Mouse (Mus musculus) MEL (cell line): ENCODE results near the gene Peli2.

Experiments
- CHD1 ChIP-seq: IDR thresholded peaks from 2 replicates; pipeline ENCODE4 v1.6.1; 2012; ENCODE audit warnings: low read depth, mild to moderate bottlenecking, inconsistent platforms, low read length, improper control_type of control experiment
- CHD2 ChIP-seq: IDR thresholded peaks from 2 replicates; pipeline ENCODE4 v1.6.1; 2011; ENCODE audit warnings: low read length, improper control_type of control experiment
- CTCF ChIP-seq, 3 experiments: IDR thresholded peaks in 2 of 3; conservative IDR thresholded peaks in 1 of 3; 2 replicates each; pipeline ENCODE4 v1.5.1; 2011 to 2012; ENCODE audit warnings: low read length in 3 of 3, low read depth in 2 of 3, mild to moderate bottlenecking in 2 of 3, improper control_type of control experiment in 1 of 3, inconsistent platforms in 1 of 3, mixed read lengths in 1 of 3, moderate library complexity in 1 of 3; ENCODE audit not compliant: control insufficient read depth in 1 of 3, insufficient read depth in 1 of 3, poor library complexity in 1 of 3, severe bottlenecking in 1 of 3
- E2F4 ChIP-seq: IDR thresholded peaks from 2 replicates; pipeline ENCODE4 v1.6.1; 2011; ENCODE audit warnings: low read depth, low read length, improper control_type of control experiment, borderline replicate concordance
- EP300 ChIP-seq, 2 experiments: IDR thresholded peaks; 2 replicates each; pipeline ENCODE4 v1.6.1; 2011; ENCODE audit warnings: improper control_type of control experiment in 2 of 2, low read length in 2 of 2, low read depth in 1 of 2, mild to moderate bottlenecking in 1 of 2
- ETS1 ChIP-seq: IDR thresholded peaks from 2 replicates; pipeline ENCODE4 v1.6.1; 2012; ENCODE audit warnings: low read depth, mild to moderate bottlenecking, inconsistent platforms, low read length, improper control_type of control experiment, moderate library complexity
- GATA1 ChIP-seq: IDR thresholded peaks from 2 replicates; pipeline ENCODE4 v1.6.1; 2011; ENCODE audit warnings: low read depth, low read length, improper control_type of control experiment
- KAT2A ChIP-seq: conservative IDR thresholded peaks from 2 replicates; pipeline ENCODE4 v1.6.1; 2012; ENCODE audit warnings: low read depth, low read length, improper control_type of control experiment, inconsistent platforms
- MEF2A ChIP-seq: IDR thresholded peaks from 2 replicates; pipeline ENCODE4 v1.6.1; 2014; ENCODE audit warnings: low read depth, mild to moderate bottlenecking, inconsistent platforms, low read length, improper control_type of control experiment; ENCODE audit not compliant: poor library complexity, insufficient replicate concordance, severe bottlenecking; ENCODE audit errors: extremely low read depth
- POLR2A ChIP-seq, 2 experiments: IDR thresholded peaks; 2 replicates each; pipeline ENCODE4 v1.6.1; 2011 to 2012; ENCODE audit warnings: low read length in 2 of 2, mild to moderate bottlenecking in 2 of 2, control low read depth in 1 of 2, improper control_type of control experiment in 1 of 2, low read depth in 1 of 2, moderate library complexity in 1 of 2; ENCODE audit not compliant: control insufficient read depth in 1 of 2, insufficient read depth in 1 of 2, poor library complexity in 1 of 2
- POLR2AphosphoS5 ChIP-seq: IDR thresholded peaks from 2 replicates; pipeline ENCODE4 v1.6.1; 2012; ENCODE audit warnings: low read depth, borderline replicate concordance, mild to moderate bottlenecking, inconsistent platforms, low read length, moderate library complexity, mixed read lengths
- TBP ChIP-seq: IDR thresholded peaks from 2 replicates; pipeline ENCODE4 v1.8.0; 2011; ENCODE audit warnings: low read depth, low read length, improper control_type of control experiment
- TCF12 ChIP-seq: IDR thresholded peaks from 2 replicates; pipeline ENCODE4 v1.6.1; 2014; ENCODE audit warnings: low read depth, mild to moderate bottlenecking, inconsistent platforms, low read length, improper control_type of control experiment, moderate library complexity
- ZMIZ1 ChIP-seq: IDR thresholded peaks from 2 replicates; pipeline ENCODE4 v1.6.1; 2012; ENCODE audit warnings: low read depth, mild to moderate bottlenecking, inconsistent platforms, low read length, improper control_type of control experiment, moderate library complexity

GRCm38 (mm10) chr14:48198957-48199356 is 78.3 kb downstream of the Peli2 start:
- TF ChIP-seq POLR2A (IDR thresholded peaks at IDR 0.05; ENCODE audit: control insufficient read depth in 1 of 2, insufficient read depth in 1 of 2, low read depth in 1 of 2, low read length in 2 of 2, poor library complexity in 1 of 2) (no peak), ZMIZ1 (no peak), TCF12 (no peak), GATA1 (no peak), CTCF (IDR thresholded peaks at IDR 0.05 in 2 of 3, conservative IDR thresholded peaks at IDR 0.05 in 1 of 3; ENCODE audit: control insufficient read depth in 1 of 3, insufficient read depth in 1 of 3, low read depth in 2 of 3, low read length in 3 of 3, poor library complexity in 1 of 3, severe bottlenecking in 1 of 3) (no peak), EP300 (IDR thresholded peaks at IDR 0.05; ENCODE audit: low read depth in 1 of 2, low read length in 2 of 2) (no peak), ETS1 (no peak), CHD2 (no peak), POLR2AphosphoS5 (no peak), KAT2A (no peak), E2F4 (no peak), MEF2A (no peak), TBP (no peak), CHD1 (no peak)
